Mouse (Mus musculus): Measurements from ENCODE around the gene Gm973. TPM values are rescaled to one million over a fixed set of nuclear protein-coding genes. Genes with fewer than 3 reads are reported as not detected.

Gm973 gene
- 8.1 and 9.4 TPM in 2 replicates for polyA plus RNA-seq (2015; fragmentation: Nextera tagmentation; extraction: Ambion mirVana)

- Histone ChIP-seq H3K4me1 (replicated peaks) (peaks cover 19% of the 10 kb centered on the region), H3K36me3 (no peaks in the 10 kb centered on the region), H3K9me3 (no peaks in the 10 kb centered on the region), H3K4me3 (peak within 1 kb of the TSS; percentile 37), H3K9ac (peak within 1 kb of the TSS; percentile 48), H3K4me2 (peak within 1 kb of the TSS; percentile 61), H3K27me3 (no peaks in the 10 kb centered on the region), H3K27ac (replicated peaks) (peak within 1 kb of the TSS; percentile 86)
- WGBS = 1% methylated on average over 25 of the region's 25 CpGs
- peak; percentile 95 for ATAC-seq (ENCODE audit: low FRiP score, low read depth)
Measured at GRCm38 (mm10) chr1:59516026-59516917, at the start of gene Gm973. Gene Gm973, plus strand, starts transcription at chr1:59516264.

DNA sequence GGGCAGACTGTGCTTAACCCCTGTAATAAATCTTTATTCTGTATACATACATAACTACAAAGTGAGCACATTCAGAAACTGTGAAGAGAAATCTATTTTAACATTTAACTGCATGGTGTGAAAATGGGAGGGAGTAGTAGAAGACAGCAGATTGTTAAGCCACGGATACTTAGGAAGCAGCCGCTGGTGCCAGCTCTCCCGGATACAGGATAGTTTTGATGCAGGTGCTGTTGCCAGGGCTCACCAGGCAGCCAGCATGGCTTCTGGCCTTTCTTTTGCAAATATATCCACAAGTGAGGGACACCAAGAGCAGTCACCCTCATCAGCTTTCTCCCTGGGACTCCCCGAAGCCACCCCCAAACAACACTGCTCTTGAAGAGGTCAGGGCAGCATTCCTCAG, 46.9 kb upstream of the Gm973 start:
- H3K4me1 ChIP-seq (replicated peaks) = peaks cover 22% of the 10 kb centered on the region
- WGBS = 30% methylated on average over 4 of the region's 4 CpGs
- no peak for ATAC-seq (ENCODE audit: low FRiP score, low read depth)

GRCm38 (mm10) chr1:59470766-59471165, 45.3 kb upstream of the Gm973 start:
- Histone ChIP-seq H3K9ac (no peak overlapping the region), H3K4me3 (no peak overlapping the region), H3K9me3 (no peaks in the 10 kb centered on the region), H3K27ac (replicated peaks) (no peak overlapping the region), H3K36me3 (no peaks in the 10 kb centered on the region), H3K27me3 (no peaks in the 10 kb centered on the region), H3K4me1 (replicated peaks) (peaks cover 10% of the 10 kb centered on the region), H3K4me2 (no peak overlapping the region)
- ATAC-seq (ENCODE audit: low FRiP score, low read depth) = no peak
- 57% methylated on average over 4 of the region's 4 CpGs for WGBS

More for the DNA sequence above, 46.9 kb upstream of the Gm973 start:
- Histone ChIP-seq H3K4me3 (no peak overlapping the region), H3K27me3 (no peaks in the 10 kb centered on the region), H3K27ac (replicated peaks) (no peak overlapping the region), H3K4me2 (no peak overlapping the region), H3K9me3 (no peaks in the 10 kb centered on the region), H3K9ac (no peak overlapping the region), H3K36me3 (no peaks in the 10 kb centered on the region)

DNA sequence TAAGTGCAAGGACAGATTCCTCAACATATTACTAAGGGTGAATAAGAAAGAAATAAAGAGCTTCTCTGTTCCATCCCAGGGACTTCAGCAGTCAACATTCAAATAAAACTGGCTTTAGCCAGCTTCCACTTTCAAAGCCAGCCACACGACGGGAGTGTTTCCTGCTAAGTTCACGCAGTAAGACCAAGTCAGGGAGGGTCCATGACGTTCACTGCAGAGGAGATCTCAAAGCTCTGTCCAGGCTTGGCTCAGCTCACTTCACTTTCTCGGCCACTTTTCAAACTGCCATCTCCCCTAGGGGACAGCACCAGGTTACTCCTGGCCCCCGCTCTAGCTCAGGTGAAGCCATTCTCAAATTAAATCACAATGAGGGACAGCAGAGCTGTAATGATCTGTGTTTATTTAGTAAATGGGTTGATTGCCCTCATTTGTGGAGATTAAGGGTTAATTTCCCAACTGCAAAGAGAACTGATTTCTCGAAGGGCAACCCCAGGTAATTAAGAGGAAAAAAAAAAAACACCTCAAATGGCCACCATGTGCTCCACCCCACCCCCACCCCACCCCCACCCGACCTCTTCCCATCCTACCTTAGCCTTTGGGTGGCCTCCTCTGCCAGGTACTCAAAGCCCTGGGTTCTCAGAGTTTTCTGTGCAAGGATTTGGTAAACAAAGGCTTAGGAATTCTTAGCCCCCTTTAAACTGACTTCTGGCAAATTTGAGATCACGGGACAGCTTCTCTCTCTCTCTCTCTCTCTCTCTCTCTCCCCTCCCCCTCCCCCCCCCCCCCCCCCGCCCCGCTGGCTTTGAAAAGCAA, 43.5 kb upstream of the Gm973 start:
- H3K4me3 ChIP-seq = no peak overlapping the region
- H3K9me3 ChIP-seq = no peaks in the 10 kb centered on the region
- no peak for ATAC-seq (ENCODE audit: low FRiP score, low read depth)
- no peaks in the 10 kb centered on the region for H3K36me3 ChIP-seq
- WGBS = 17% methylated on average over 9 of the region's 11 CpGs
- H3K4me2 ChIP-seq = no peak overlapping the region
- H3K27me3 ChIP-seq = no peaks in the 10 kb centered on the region
- H3K9ac ChIP-seq = no peak overlapping the region
- 0 out of 2 replicates have a peak, but pooled peaks cover 9% of the 10 kb centered on the region for H3K4me1 ChIP-seq (replicated peaks)
- no peak overlapping the region for H3K27ac ChIP-seq (replicated peaks)

DNA sequence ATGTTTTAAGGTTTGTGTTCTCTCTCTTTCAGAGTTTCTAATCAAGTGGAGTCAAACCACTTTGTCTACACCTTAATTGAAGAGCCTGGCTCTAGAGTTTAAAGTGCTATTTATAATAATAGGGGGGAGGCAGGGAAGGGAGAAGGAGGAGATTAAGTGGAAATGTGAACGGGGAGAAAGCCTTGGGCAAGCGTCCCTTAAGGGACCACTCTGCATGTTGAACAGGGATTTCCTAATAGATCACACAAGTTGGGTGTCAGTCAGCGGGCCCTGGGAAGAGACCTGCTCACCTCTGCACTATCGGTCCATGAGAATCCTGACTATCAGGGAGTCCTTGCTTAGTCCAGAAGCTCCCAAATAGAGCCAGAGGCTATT, 42.9 kb upstream of the Gm973 start:
- ATAC-seq (ENCODE audit: low FRiP score, low read depth) = no peak
- Histone ChIP-seq H3K27me3 (no peaks in the 10 kb centered on the region), H3K4me1 (replicated peaks) (0 out of 2 replicates have a peak, but pooled peaks cover 9% of the 10 kb centered on the region), H3K4me2 (no peak overlapping the region), H3K4me3 (no peak overlapping the region), H3K27ac (replicated peaks) (no peak overlapping the region), H3K9ac (no peak overlapping the region), H3K36me3 (no peaks in the 10 kb centered on the region), H3K9me3 (no peaks in the 10 kb centered on the region)
- WGBS = 21% methylated on average over 4 of the region's 4 CpGs

GRCm38 (mm10) chr1:59475618-59476017, 40.4 kb upstream of the Gm973 start:
- no peak for ATAC-seq (ENCODE audit: low FRiP score, low read depth)
- Histone ChIP-seq H3K27ac (replicated peaks) (no peak overlapping the region), H3K36me3 (no peaks in the 10 kb centered on the region), H3K27me3 (0 out of 2 replicates have a peak, but pooled peaks cover under 1% of the 10 kb centered on the region), H3K4me3 (no peak overlapping the region), H3K4me1 (replicated peaks) (0 out of 2 replicates have a peak, but pooled peaks cover 5% of the 10 kb centered on the region), H3K4me2 (no peak overlapping the region), H3K9me3 (no peaks in the 10 kb centered on the region), H3K9ac (no peak overlapping the region)
- WGBS = 41% methylated on average over 2 of the region's 2 CpGs

- no peak overlapping the region for H3K4me2 ChIP-seq
- H3K9me3 ChIP-seq = no peaks in the 10 kb centered on the region
- ATAC-seq (ENCODE audit: low FRiP score, low read depth) = no peak
- no peak overlapping the region for H3K4me3 ChIP-seq
- H3K27me3 ChIP-seq = 0 out of 2 replicates have a peak, but pooled peaks cover 10% of the 10 kb centered on the region
- no peaks in the 10 kb centered on the region for H3K36me3 ChIP-seq
- no peak overlapping the region for H3K9ac ChIP-seq
- WGBS = 79% methylated on average over 3 of the region's 3 CpGs
- peaks cover 28% of the 10 kb centered on the region for H3K4me1 ChIP-seq (replicated peaks)
- no peak overlapping the region for H3K27ac ChIP-seq (replicated peaks)
Measured at GRCm38 (mm10) chr1:59478911-59479310, 37.2 kb upstream of the Gm973 start.

GRCm38 (mm10) chr1:59480821-59481455, 35.1 kb upstream of the Gm973 start:
- 3% methylated on average over 23 of the region's 23 CpGs for WGBS
- Histone ChIP-seq H3K4me2 (peak overlapping the region; percentile 97), H3K27ac (replicated peaks) (peak overlapping the region; percentile 73), H3K4me3 (peak overlapping the region; percentile 62), H3K9ac (no peak overlapping the region), H3K27me3 (0 out of 2 replicates have a peak, but pooled peaks cover 11% of the 10 kb centered on the region), H3K36me3 (no peaks in the 10 kb centered on the region), H3K9me3 (no peaks in the 10 kb centered on the region), H3K4me1 (replicated peaks) (peaks cover 39% of the 10 kb centered on the region)
- ATAC-seq (ENCODE audit: low FRiP score, low read depth) = no peak

DNA sequence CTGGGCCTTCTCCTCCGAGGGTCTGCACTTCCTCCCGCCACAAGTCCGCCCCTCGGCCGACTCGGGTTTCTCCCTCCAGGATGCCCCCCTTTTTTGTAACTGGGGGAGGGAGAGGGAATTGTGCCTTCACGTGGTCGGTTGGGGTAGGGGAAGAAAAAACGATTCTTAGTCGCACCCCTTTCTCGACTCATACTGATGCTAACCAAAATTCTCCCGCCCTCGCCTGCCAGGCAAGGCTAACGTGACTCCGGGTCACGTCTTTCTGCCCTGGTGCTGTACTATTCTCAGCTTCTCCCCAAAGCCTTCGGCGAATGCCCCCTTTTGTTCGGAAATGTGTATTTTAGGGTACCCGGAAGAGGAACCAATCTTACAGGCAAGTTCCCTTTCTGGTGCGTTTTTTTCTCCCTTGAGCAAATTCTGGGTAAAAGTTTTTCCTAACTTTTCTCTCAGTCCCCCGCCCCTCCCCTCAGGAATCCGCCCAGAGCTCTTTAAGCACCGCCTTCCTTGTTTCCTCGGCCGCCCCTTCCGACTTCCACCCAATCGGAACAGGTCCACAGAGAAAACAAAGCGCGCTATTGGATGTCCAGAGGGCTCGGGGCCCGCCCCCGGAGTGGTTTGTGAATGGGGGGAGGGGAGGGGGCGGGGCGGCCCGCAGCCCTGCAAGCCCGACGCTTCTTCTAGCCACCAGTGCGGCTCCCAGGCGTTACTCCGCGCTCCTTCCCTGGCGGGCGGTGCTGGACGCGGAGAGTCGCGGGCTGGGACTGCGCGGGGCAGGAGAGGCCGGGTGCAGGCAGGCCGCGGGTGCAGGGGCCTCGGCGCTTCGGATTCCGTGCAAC, 34.4 kb upstream of the Gm973 start:
- Histone ChIP-seq H3K4me1 (replicated peaks) (peaks cover 42% of the 10 kb centered on the region), H3K9ac (peak overlapping the region; percentile 58), H3K9me3 (no peaks in the 10 kb centered on the region), H3K36me3 (no peaks in the 10 kb centered on the region), H3K4me2 (peak overlapping the region; percentile 97), H3K27me3 (0 out of 2 replicates have a peak, but pooled peaks cover 11% of the 10 kb centered on the region), H3K27ac (replicated peaks) (peak overlapping the region; percentile 75), H3K4me3 (peak overlapping the region; percentile 62)
- WGBS = under 1% methylated on average over 54 of the region's 57 CpGs
- peak; percentile 92 for ATAC-seq (ENCODE audit: low FRiP score, low read depth)

GRCm38 (mm10) chr1:59482331-59482695, 33.8 kb upstream of the Gm973 start, which contains the start of gene Fzd7:
Gene Fzd7, plus strand, starts transcription at chr1:59482424.
- Histone ChIP-seq H3K9ac (peak within 1 kb of the TSS; percentile 58), H3K4me1 (replicated peaks) (peaks cover 45% of the 10 kb centered on the region), H3K27ac (replicated peaks) (peak within 1 kb of the TSS; percentile 75), H3K4me2 (peak within 1 kb of the TSS; percentile 97), H3K27me3 (0 out of 2 replicates have a peak, but pooled peaks cover 11% of the 10 kb centered on the region), H3K36me3 (no peaks in the 10 kb centered on the region), H3K4me3 (peak within 1 kb of the TSS; percentile 62), H3K9me3 (no peaks in the 10 kb centered on the region)
- peak; percentile 35 for ATAC-seq (ENCODE audit: low FRiP score, low read depth)
- under 1% methylated on average over 34 of the region's 35 CpGs for WGBS

Data from hindbrain, embryonic 15.5 days (tissue).